Mouse (Mus musculus) heart, embryonic 13.5 days (tissue): ENCODE results near the gene Olfr568. TPM values are rescaled to one million over a fixed set of nuclear protein-coding genes. Genes with fewer than 3 reads are reported as not detected.

Experiments
- ATAC-seq: fragments of 200-750 bp; cut with Nextera tagmentation; 2 replicates; pipeline ENCODE4 v1.8.0; 2017; ENCODE audit warnings: moderate TSS enrichment; ENCODE audit not compliant: insufficient number of reproducible peaks, low FRiP score, low TSS enrichment; ENCODE audit errors: extremely low read depth
- H3K27ac ChIP-seq: fragments of 300-500 bp; sonication (generic); replicated peaks from 2 replicates; pipeline ENCODE4 v1.5.1; 2015; ENCODE audit warnings: moderate library complexity, mild to moderate bottlenecking, inconsistent platforms
- H3K27me3 ChIP-seq: fragments of 300-500 bp; sonication (generic); replicated peaks from 2 replicates; pipeline ENCODE4 v1.6.1; 2015; ENCODE audit warnings: mild to moderate bottlenecking, inconsistent platforms
- H3K36me3 ChIP-seq: fragments of 300-500 bp; sonication (generic); 2 replicates; pipeline ENCODE4 v1.6.1; 2015; ENCODE audit warnings: mild to moderate bottlenecking, inconsistent platforms
- H3K4me1 ChIP-seq: fragments of 300-500 bp; sonication (generic); 2 replicates; pipeline ENCODE4 v1.6.1; 2015; ENCODE audit warnings: inconsistent platforms
- H3K4me2 ChIP-seq: fragments of 300-500 bp; sonication (generic); 2 replicates; pipeline ENCODE4 v1.6.1; 2015; ENCODE audit warnings: inconsistent platforms, mild to moderate bottlenecking, moderate library complexity
- H3K4me3 ChIP-seq: fragments of 300-500 bp; sonication (generic); 2 replicates; pipeline ENCODE4 v1.5.1; 2015; ENCODE audit warnings: moderate library complexity, mild to moderate bottlenecking, inconsistent platforms
- H3K9ac ChIP-seq: fragments of 300-500 bp; sonication (generic); 2 replicates; pipeline ENCODE4 v1.6.1; 2015; ENCODE audit warnings: inconsistent platforms, mild to moderate bottlenecking, moderate library complexity
- H3K9me3 ChIP-seq: fragments of 300-500 bp; sonication (generic); 2 replicates; pipeline ENCODE4 v1.6.1; 2016; ENCODE audit warnings: inconsistent platforms
- WGBS: fragments of 180-500 bp; shearing (Covaris S2); methylation state at CpG from one replicate; pipeline ENCODE4 v1.1.7; 2015; ENCODE audit warnings: mixed read lengths; 5-methylcytosine and 5-hydroxymethylcytosine counted together
- polyA plus RNA-seq: library from polyadenylated mRNA; unstranded; fragments of >200 nt; fragmentation: Nextera tagmentation; extraction: Ambion mirVana; gene quantifications from 2 replicates; pipeline ENCODE4 v1.2.1, GENCODE M21; 2015

Gene Olfr568
- not detected in 2 replicates for polyA plus RNA-seq

- H3K4me1 ChIP-seq = no peaks in the 10 kb centered on the region
- no peak for ATAC-seq
- no peak within 1 kb of the TSS for H3K4me2 ChIP-seq
- no peak within 1 kb of the TSS for H3K27ac ChIP-seq
- H3K9ac ChIP-seq = no peak within 1 kb of the TSS
- no peak within 1 kb of the TSS for H3K4me3 ChIP-seq
- no peaks in the 10 kb centered on the region for H3K9me3 ChIP-seq
- H3K36me3 ChIP-seq = no peaks in the 10 kb centered on the region
- H3K27me3 ChIP-seq = no peaks in the 10 kb centered on the region
These were observed at the start of gene Olfr568 for GRCm38 (mm10) chr7:102876822-102877221. Olfr568 (plus strand) TSS chr7:102877122.

GRCm38 (mm10) chr7:102855807-102856206 is 21.1 kb upstream of the Olfr568 start:
- Histone ChIP-seq H3K4me3 (no peak overlapping the region), H3K9ac (no peak overlapping the region), H3K9me3 (no peaks in the 10 kb centered on the region), H3K27ac (no peak overlapping the region), H3K36me3 (no peaks in the 10 kb centered on the region), H3K4me1 (no peaks in the 10 kb centered on the region), H3K27me3 (no peaks in the 10 kb centered on the region), H3K4me2 (no peak overlapping the region)
- no peak for ATAC-seq

DNA sequence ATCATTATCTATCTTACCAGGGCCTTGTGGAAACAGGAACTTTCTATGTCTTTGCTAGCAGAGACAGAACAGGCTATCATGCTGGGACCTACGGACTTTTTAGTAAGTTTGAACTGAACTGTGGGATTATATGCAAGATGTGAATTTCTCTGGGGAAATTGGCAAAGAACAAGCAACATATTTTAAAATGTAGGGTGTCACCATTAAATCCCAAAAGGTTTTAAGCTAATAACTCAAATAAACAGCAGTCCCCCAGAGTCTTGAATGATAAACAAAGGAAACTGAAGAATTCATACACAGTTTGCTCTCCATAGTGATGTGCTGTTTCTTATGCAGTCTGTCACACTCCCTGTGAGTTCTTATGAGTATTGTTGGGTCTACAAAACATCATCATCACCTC is 18.3 kb upstream of the Olfr568 start, which contains the start of gene Olfr566:
Olfr566 (minus strand) TSS at position 101 of the 400 bp plus-strand sequence.
- Histone ChIP-seq H3K4me1 (no peaks in the 10 kb centered on the region), H3K9ac (no peak within 1 kb of the TSS), H3K36me3 (no peaks in the 10 kb centered on the region), H3K4me3 (no peak within 1 kb of the TSS), H3K27ac (no peak within 1 kb of the TSS), H3K27me3 (no peaks in the 10 kb centered on the region), H3K9me3 (no peaks in the 10 kb centered on the region), H3K4me2 (no peak within 1 kb of the TSS)
- ATAC-seq = no peak
- WGBS = 75% methylated on average over 1 of the region's 1 CpGs

GRCm38 (mm10) chr7:102890782-102891181 is 13.9 kb downstream of the Olfr568 start, which contains the start of gene Olfr569:
Olfr569 (minus strand) TSS chr7:102890882.
- 63% methylated on average over 3 of the region's 3 CpGs for WGBS
- H3K27me3 ChIP-seq = no peaks in the 10 kb centered on the region
- no peak within 1 kb of the TSS for H3K9ac ChIP-seq
- H3K4me1 ChIP-seq = no peaks in the 10 kb centered on the region
- no peaks in the 10 kb centered on the region for H3K9me3 ChIP-seq
- H3K4me3 ChIP-seq = no peak within 1 kb of the TSS
- no peak for ATAC-seq
- no peaks in the 10 kb centered on the region for H3K36me3 ChIP-seq
- H3K4me2 ChIP-seq = no peak within 1 kb of the TSS
- H3K27ac ChIP-seq = no peak within 1 kb of the TSS

GRCm38 (mm10) chr7:102915261-102915660 is 38.3 kb downstream of the Olfr568 start:
- ATAC-seq = no peak
- 20% methylated on average over 1 of the region's 1 CpGs for WGBS

DNA sequence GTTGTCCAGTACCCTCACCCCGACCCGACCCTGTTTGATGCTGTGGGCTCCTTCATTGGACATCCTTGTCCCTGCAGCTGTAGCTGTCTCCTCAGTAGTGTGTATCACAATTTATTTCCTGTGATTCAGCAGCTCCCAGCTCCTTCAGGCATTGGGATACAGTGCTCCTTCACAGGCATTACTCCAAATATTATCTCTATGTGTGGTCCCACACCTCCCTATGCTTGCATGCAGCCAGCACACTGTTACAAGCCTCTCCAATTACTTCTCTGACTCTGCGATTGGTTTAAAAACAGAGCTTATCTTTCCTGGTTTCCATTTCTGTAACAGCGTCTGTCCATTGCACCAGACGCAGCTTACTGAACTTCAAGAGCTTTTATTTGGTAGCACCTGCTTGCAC is 39.5 kb downstream of the Olfr568 start:
- Histone ChIP-seq H3K4me1 (peaks cover 12% of the 10 kb centered on the region), H3K4me2 (no peak overlapping the region; the same call in 1 of the 2 replicates), H3K9me3 (no peaks in the 10 kb centered on the region), H3K27ac (no peak overlapping the region), H3K9ac (no peak overlapping the region), H3K4me3 (no peak overlapping the region), H3K27me3 (no peaks in the 10 kb centered on the region), H3K36me3 (no peaks in the 10 kb centered on the region)
- WGBS = 35% methylated on average over 5 of the region's 5 CpGs
- peak; percentile 37; the same call in 1 of the 2 replicates for ATAC-seq

More at GRCm38 (mm10) chr7:102915261-102915660, 38.3 kb downstream of the Olfr568 start:
- Histone ChIP-seq H3K9me3 (no peaks in the 10 kb centered on the region), H3K4me2 (no peak overlapping the region), H3K27ac (no peak overlapping the region), H3K27me3 (no peaks in the 10 kb centered on the region), H3K4me1 (peaks cover 12% of the 10 kb centered on the region), H3K9ac (no peak overlapping the region), H3K36me3 (no peaks in the 10 kb centered on the region), H3K4me3 (no peak overlapping the region)

- Histone ChIP-seq H3K36me3 (no peaks in the 10 kb centered on the region), H3K9me3 (no peaks in the 10 kb centered on the region), H3K4me3 (no peak within 1 kb of the TSS), H3K4me2 (no peak within 1 kb of the TSS; the same call in 1 of the 2 replicates), H3K27me3 (no peaks in the 10 kb centered on the region), H3K27ac (no peak within 1 kb of the TSS), H3K9ac (no peak within 1 kb of the TSS), H3K4me1 (peaks cover 12% of the 10 kb centered on the region)
- no peak for ATAC-seq
- WGBS = 65% methylated on average over 4 of the region's 4 CpGs
These were observed 40.3 kb downstream of the Olfr568 start, which contains the start of gene Olfr571 for GRCm38 (mm10) chr7:102917032-102917875. Olfr571 (minus strand) TSS chr7:102917536.

DNA sequence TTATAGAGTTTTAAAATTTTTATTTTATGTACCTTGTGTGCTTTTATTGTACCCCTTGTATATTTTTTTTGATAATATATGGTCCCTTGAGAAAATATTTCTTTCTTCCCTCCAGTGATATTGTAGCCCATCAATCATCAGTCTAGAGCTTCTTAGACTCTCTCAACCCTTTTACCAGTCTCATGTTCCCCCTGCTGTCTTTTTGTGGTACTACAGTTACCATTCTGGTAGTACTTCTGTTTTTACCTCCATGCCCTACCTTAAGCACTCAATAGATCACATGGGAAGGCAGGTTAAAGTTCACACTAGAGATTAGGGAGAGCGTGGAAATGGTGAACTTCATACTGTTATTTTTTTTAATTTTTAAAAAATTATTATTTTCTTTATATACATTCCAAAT is 42.7 kb downstream of the Olfr568 start:
- H3K4me1 ChIP-seq = peaks cover 12% of the 10 kb centered on the region
- H3K27ac ChIP-seq = no peak overlapping the region
- H3K4me2 ChIP-seq = no peak overlapping the region
- ATAC-seq = 0 out of 2 replicates have a peak, but pooled peaks have one; percentile 19
- no peak overlapping the region for H3K4me3 ChIP-seq
- no peaks in the 10 kb centered on the region for H3K27me3 ChIP-seq
- no peak overlapping the region for H3K9ac ChIP-seq
- 6% methylated on average over 1 of the region's 1 CpGs for WGBS
- H3K36me3 ChIP-seq = no peaks in the 10 kb centered on the region
- no peaks in the 10 kb centered on the region for H3K9me3 ChIP-seq

GRCm38 (mm10) chr7:102924109-102924508 is 47.2 kb downstream of the Olfr568 start, which contains the start of gene Olfr572:
Olfr572 (plus strand) TSS chr7:102924409.
- Histone ChIP-seq H3K9me3 (no peaks in the 10 kb centered on the region), H3K27me3 (no peaks in the 10 kb centered on the region), H3K4me3 (no peak within 1 kb of the TSS), H3K4me1 (no peaks in the 10 kb centered on the region), H3K27ac (no peak within 1 kb of the TSS), H3K9ac (no peak within 1 kb of the TSS), H3K36me3 (no peaks in the 10 kb centered on the region), H3K4me2 (no peak within 1 kb of the TSS)
- ATAC-seq = no peak
- 45% methylated on average over 1 of the region's 1 CpGs for WGBS

DNA sequence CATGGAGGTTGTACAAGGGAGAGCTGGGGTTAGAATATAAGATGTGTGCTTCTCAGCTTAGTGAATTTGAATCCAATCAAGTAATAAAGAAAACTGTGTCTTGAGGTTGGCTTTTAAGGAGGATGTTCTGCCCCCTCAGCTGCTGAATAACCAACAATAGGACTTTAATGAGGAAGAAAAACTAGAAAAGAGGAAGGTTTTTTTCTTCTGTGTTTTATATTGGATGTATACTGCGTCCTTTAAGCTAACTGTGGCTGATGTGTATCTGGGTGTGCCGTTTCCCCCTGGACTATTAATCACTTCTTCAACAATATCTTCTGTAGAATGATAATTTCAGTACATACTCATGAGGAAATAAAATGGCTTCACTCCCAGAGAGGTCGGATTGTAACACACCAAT is 50.2 kb downstream of the Olfr568 start:
- Histone ChIP-seq H3K9ac (no peak overlapping the region), H3K27me3 (no peaks in the 10 kb centered on the region), H3K4me2 (no peak overlapping the region), H3K9me3 (no peaks in the 10 kb centered on the region), H3K4me1 (no peaks in the 10 kb centered on the region), H3K27ac (no peak overlapping the region), H3K4me3 (no peak overlapping the region), H3K36me3 (no peaks in the 10 kb centered on the region)
- ATAC-seq = no peak
- 59% methylated on average over 3 of the region's 3 CpGs for WGBS
